Mouse (Mus musculus): Measurements from ENCODE around the gene Treh. TPM values are rescaled to one million over a fixed set of nuclear protein-coding genes. Genes with fewer than 3 reads are reported as not detected.

The Treh gene
- polyA plus RNA-seq, 1 experiment, result 183 TPM

DNA sequence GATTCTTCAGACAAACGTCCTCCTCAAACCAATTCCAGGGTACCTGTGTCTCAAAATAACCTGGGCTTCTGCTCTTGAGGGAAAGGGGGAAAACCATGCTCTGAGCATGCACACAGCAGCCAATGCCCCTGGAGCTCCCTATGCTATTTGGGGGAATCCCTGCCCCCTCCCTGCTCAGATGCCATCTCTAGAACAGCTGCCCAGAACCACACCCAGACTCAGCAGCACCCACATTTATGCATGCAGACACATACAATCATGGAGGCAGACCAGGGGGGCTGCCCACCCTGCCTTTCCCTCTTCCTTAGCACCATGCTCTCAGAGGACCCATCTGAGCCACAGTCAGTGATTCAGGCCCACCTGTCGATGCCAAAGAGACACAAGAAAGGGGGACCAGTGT is 40.5 kb downstream of the Treh start:
- H3K27ac ChIP-seq (ENCODE audit: insufficient read depth, low read depth, low read length), result no peak overlapping the region
- TF ChIP-seq POLR2A (IDR thresholded peaks at IDR 0.05; ENCODE audit: low read depth, low read length), result no peak
- TF ChIP-seq CTCF (IDR thresholded peaks at IDR 0.05; ENCODE audit: extremely low read depth, insufficient read length, insufficient replicate concordance, low read depth, low read length), result no peak
- H3K4me1 ChIP-seq (ENCODE audit: control insufficient read depth, insufficient read depth, insufficient read length, low read length), result peaks cover 39% of the 10 kb centered on the region
- H3K4me3 ChIP-seq (ENCODE audit: low read depth, low read length), result no peak overlapping the region
- WGBS, result 53% methylated on average over 2 of the region's 2 CpGs
- no peaks in the 10 kb centered on the region for H3K27me3 ChIP-seq (ENCODE audit: control insufficient read depth, insufficient read depth, low read length)
- peaks cover 5% of the 10 kb centered on the region for H3K36me3 ChIP-seq (ENCODE audit: control insufficient read depth, insufficient read depth, low read length)

DNA sequence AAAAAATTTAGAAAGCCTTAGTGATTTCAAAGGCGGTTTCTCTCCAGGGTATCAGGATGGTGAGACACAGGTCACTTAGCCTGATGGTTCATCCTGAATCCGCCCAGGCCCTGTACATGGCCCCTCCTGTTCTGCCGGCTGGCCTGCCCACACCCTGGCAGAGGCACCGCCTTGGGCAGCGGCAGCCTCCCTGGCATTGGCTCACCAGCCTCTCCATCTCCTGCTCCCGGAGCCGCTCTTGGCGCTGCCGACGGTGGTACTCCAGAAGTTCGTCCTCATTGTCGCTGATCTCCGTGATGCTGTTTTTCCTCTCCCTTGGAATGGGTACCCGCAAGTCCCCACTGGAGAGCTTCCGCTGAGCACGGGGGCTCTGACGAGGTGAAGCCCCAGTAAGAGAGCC is 42.1 kb downstream of the Treh start:
- Histone ChIP-seq H3K27ac (ENCODE audit: insufficient read depth, low read depth, low read length) (no peak overlapping the region), H3K36me3 (ENCODE audit: control insufficient read depth, insufficient read depth, low read length) (peaks cover 2% of the 10 kb centered on the region), H3K4me3 (ENCODE audit: low read depth, low read length) (no peak overlapping the region), H3K27me3 (ENCODE audit: control insufficient read depth, insufficient read depth, low read length) (no peaks in the 10 kb centered on the region), H3K4me1 (ENCODE audit: control insufficient read depth, insufficient read depth, insufficient read length, low read length) (peaks cover 31% of the 10 kb centered on the region)
- TF ChIP-seq CTCF (IDR thresholded peaks at IDR 0.05; ENCODE audit: extremely low read depth, insufficient read length, insufficient replicate concordance, low read depth, low read length) (no peak), POLR2A (IDR thresholded peaks at IDR 0.05; ENCODE audit: low read depth, low read length) (no peak)
- 93% methylated on average over 17 of the region's 17 CpGs for WGBS

DNA sequence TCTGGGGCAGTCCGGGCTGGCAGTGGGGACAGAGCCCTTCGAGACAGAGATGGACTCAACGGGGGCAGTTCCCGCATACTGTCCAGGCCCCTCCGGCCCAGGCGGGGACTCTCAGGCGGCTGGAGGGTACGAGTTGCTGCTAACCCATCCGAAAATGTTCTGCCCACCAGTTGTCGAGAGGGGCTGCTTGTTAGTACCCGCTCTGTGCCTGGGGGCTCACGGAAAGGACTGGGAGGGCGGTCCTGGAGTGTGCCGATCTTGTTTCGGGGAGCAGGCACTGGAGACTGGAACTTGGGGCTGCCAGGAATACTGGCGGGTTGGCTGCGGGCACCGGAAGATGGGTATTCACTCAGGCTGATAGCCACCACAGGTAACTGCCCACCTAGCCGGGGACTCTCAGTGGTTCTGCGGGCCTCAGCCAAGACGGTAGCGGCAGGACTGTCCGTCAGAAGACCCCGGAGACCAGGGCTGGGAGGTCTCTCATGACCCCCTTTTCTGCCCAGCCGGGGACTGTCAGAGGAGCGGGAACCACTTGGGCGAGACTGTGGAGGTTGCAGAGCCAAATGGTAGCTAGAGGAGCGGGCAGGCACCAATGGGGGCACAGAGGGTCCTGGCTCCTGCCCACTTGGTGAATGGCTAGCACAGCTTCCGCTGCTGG is 42.8 kb downstream of the Treh start:
- TF ChIP-seq CTCF (IDR thresholded peaks at IDR 0.05; ENCODE audit: extremely low read depth, insufficient read length, insufficient replicate concordance, low read depth, low read length), result no peak
- TF ChIP-seq POLR2A (IDR thresholded peaks at IDR 0.05; ENCODE audit: low read depth, low read length), result no peak
- H3K27ac ChIP-seq (ENCODE audit: insufficient read depth, low read depth, low read length), result no peak overlapping the region
- H3K4me3 ChIP-seq (ENCODE audit: low read depth, low read length), result no peak overlapping the region
- peaks cover 33% of the 10 kb centered on the region for H3K4me1 ChIP-seq (ENCODE audit: control insufficient read depth, insufficient read depth, insufficient read length, low read length)
- no peaks in the 10 kb centered on the region; the same call in 1 of the 2 replicates for H3K36me3 ChIP-seq (ENCODE audit: control insufficient read depth, insufficient read depth, low read length)
- WGBS, result 96% methylated on average over 29 of the region's 29 CpGs
- no peaks in the 10 kb centered on the region for H3K27me3 ChIP-seq (ENCODE audit: control insufficient read depth, insufficient read depth, low read length)

DNA sequence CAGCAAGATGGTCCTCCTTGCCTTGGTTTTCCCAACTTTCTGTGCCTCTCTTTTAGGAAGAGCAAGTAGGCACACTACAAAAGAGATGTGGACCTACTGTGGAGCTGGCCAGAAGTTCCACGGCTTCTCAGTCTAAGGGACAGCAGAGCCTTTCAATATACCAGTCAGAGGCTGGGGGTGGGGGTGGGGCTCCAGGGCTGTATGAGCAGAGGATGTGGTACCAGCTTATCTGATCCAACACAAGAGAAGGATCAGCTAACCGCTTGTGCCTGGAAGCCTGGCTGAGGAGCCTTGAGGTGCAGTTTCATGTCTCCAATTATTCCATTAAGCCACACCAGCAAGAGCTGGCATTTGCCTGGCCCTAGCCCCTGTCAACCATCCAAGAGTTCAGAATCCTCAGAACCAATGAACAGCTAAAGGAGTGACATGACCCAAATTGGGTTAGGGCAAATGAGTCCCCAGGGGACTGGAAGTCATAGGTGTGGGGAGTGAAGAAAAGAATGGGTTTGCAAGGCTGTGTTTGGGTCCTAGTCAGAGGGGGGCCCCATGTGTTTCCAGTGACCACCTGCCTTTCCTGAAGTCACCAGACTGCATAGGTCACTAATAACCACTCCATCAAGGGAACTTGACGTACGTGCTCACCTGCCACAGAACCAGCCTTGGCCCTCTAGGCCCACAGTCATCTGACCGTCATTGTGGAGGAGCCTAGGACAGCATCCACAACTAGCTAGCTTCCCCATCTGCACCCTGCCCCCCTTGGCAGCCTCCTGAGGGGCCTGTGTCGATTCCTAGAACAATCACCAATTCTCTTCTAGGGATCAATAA is 44.2 kb downstream of the Treh start:
- H3K4me1 ChIP-seq (ENCODE audit: control insufficient read depth, insufficient read depth, insufficient read length, low read length), result peaks cover 31% of the 10 kb centered on the region
- 69% methylated on average over 6 of the region's 6 CpGs for WGBS
- no peaks in the 10 kb centered on the region; the same call in 1 of the 2 replicates for H3K36me3 ChIP-seq (ENCODE audit: control insufficient read depth, insufficient read depth, low read length)
- no peak overlapping the region for H3K4me3 ChIP-seq (ENCODE audit: low read depth, low read length)
- H3K27me3 ChIP-seq (ENCODE audit: control insufficient read depth, insufficient read depth, low read length), result no peaks in the 10 kb centered on the region
- no peak overlapping the region for H3K27ac ChIP-seq (ENCODE audit: insufficient read depth, low read depth, low read length)
- TF ChIP-seq CTCF (IDR thresholded peaks at IDR 0.05; ENCODE audit: extremely low read depth, insufficient read length, insufficient replicate concordance, low read depth, low read length), result no peak
- no peak for TF ChIP-seq POLR2A (IDR thresholded peaks at IDR 0.05; ENCODE audit: low read depth, low read length)

DNA sequence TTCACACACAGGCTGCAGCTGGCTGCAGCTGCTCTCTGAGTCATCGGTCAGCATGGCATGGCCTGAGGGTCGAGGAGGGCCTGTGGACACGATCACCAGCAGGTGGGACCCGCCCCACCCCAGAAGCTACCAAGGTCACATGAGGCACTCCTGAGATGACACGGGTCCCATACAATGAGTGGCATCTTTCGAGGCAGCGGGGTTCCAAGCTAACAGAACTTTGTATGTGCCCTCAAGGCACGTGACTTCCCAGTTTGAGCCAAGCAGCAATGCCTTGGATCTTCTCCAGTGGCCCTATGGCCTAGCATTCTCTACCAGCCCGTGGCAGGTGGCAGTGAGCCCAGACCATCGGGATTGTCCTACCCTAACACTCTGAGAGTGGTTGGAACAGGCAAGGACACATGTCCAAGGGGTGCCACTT is 44.8 kb downstream of the Treh start:
- 34% methylated on average over 10 of the region's 10 CpGs for WGBS

DNA sequence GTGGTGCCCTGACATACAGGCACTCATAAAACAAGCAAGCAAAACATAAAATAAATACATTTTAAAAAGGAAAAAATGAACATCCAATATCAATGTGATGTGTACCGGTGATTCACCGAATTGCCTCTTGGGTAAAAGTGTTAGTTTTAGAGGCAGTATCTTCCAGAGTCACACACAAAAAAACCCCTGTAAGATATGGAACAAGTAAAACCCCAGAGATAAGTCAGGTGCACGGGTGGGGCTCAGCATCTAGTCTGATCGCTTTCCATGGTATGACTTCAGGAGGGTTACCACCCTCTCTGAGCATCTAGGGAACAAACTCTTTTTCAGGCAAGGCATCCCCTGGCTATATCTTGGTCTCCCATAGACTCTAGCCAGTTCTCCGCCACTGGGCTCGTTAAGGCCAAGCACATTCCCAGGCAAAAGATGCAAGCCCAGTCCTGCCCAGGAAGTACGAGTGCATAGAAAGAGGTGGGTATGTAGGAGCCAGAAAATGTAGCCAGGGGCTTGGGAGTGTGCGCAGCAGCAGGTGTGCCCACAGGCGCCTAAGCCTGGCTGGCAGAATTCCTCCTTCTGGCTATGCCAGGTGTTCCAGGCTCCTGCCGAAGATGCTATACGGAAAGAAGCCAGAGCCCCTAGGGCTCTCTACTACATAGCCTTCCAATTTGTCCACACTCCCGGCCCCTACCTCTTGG is 46.1 kb downstream of the Treh start:
- WGBS, result 79% methylated on average over 12 of the region's 12 CpGs
- H3K27ac ChIP-seq (ENCODE audit: insufficient read depth, low read depth, low read length), result no peak overlapping the region
- TF ChIP-seq CTCF (IDR thresholded peaks at IDR 0.05; ENCODE audit: extremely low read depth, insufficient read length, insufficient replicate concordance, low read depth, low read length) (no peak), POLR2A (IDR thresholded peaks at IDR 0.05; ENCODE audit: low read depth, low read length) (no peak)
- H3K36me3 ChIP-seq (ENCODE audit: control insufficient read depth, insufficient read depth, low read length), result no peaks in the 10 kb centered on the region; the same call in 1 of the 2 replicates
- H3K4me1 ChIP-seq (ENCODE audit: control insufficient read depth, insufficient read depth, insufficient read length, low read length), result peaks cover 23% of the 10 kb centered on the region
- no peak overlapping the region for H3K4me3 ChIP-seq (ENCODE audit: low read depth, low read length)
- no peaks in the 10 kb centered on the region for H3K27me3 ChIP-seq (ENCODE audit: control insufficient read depth, insufficient read depth, low read length)

More for the DNA sequence above, 44.8 kb downstream of the Treh start:
- Histone ChIP-seq H3K27me3 (ENCODE audit: control insufficient read depth, insufficient read depth, low read length) (no peaks in the 10 kb centered on the region), H3K4me3 (ENCODE audit: low read depth, low read length) (no peak overlapping the region), H3K27ac (ENCODE audit: insufficient read depth, low read depth, low read length) (no peak overlapping the region), H3K36me3 (ENCODE audit: control insufficient read depth, insufficient read depth, low read length) (no peaks in the 10 kb centered on the region; the same call in 1 of the 2 replicates), H3K4me1 (ENCODE audit: control insufficient read depth, insufficient read depth, insufficient read length, low read length) (peaks cover 25% of the 10 kb centered on the region)
- TF ChIP-seq CTCF (IDR thresholded peaks at IDR 0.05; ENCODE audit: extremely low read depth, insufficient read length, insufficient replicate concordance, low read depth, low read length), result no peak
- TF ChIP-seq POLR2A (IDR thresholded peaks at IDR 0.05; ENCODE audit: low read depth, low read length), result no peak

Data from small intestine, adult 2 months (tissue).